Mouse (Mus musculus) small intestine, adult 2 months (tissue): ENCODE measurements around the gene Klhdc4.

Experiments used
- CTCF ChIP-seq: fragments of 200-500 bp; IDR thresholded peaks from 2 replicates; pipeline ENCODE4 v1.5.1; 2012; ENCODE audit warnings: low read depth, mild to moderate bottlenecking, control low read depth, inconsistent platforms, low read length, moderate library complexity, mixed read lengths; ENCODE audit not compliant: insufficient replicate concordance, insufficient read length; ENCODE audit errors: extremely low read depth
- POLR2A ChIP-seq: fragments of 200-500 bp; IDR thresholded peaks from 2 replicates; pipeline ENCODE4 v1.6.1; 2012; ENCODE audit warnings: low read depth, mild to moderate bottlenecking, control low read depth, inconsistent platforms, low read length, moderate library complexity

- TF ChIP-seq CTCF: no peak
- TF ChIP-seq POLR2A: no peak
These were observed 46.1 kb upstream of the Klhdc4 start for GRCm38 (mm10) chr8:121875517-121875916.
